Mouse (Mus musculus) limb, embryonic 14.5 days (tissue): ENCODE data around the gene Rgma. TPM values are rescaled to one million over a fixed set of nuclear protein-coding genes. Genes with fewer than 3 reads are reported as not detected.

ENCODE experiments used
- ATAC-seq: fragments of 200-750 bp; cut with Nextera tagmentation; 2 replicates; pipeline ENCODE4 v1.8.0; 2017; ENCODE audit warnings: low read depth, moderate number of reproducible peaks, moderate TSS enrichment; ENCODE audit not compliant: low FRiP score
- DNase-seq: peaks from one replicate; pipeline ENCODE4 v3.0.0-alpha.2; 2015; ENCODE audit warnings: low spot score
- H3K27ac ChIP-seq: fragments of 300-500 bp; sonication (generic); replicated peaks from 2 replicates; pipeline ENCODE4 v1.5.1; 2014; ENCODE audit warnings: low read depth, mild to moderate bottlenecking, low read length, moderate library complexity, mixed read lengths
- H3K27me3 ChIP-seq: fragments of 300-500 bp; sonication (generic); 2 replicates; pipeline ENCODE4 v1.6.1; 2014; ENCODE audit warnings: low read length, mixed read lengths; ENCODE audit not compliant: control insufficient read depth, insufficient read depth
- H3K36me3 ChIP-seq: fragments of 300-500 bp; sonication (generic); 2 replicates; pipeline ENCODE4 v1.6.1; 2014; ENCODE audit warnings: mild to moderate bottlenecking, low read length, moderate library complexity, mixed read lengths; ENCODE audit not compliant: control insufficient read depth, insufficient read depth
- H3K4me1 ChIP-seq: fragments of 300-500 bp; sonication (generic); 2 replicates; pipeline ENCODE4 v1.6.1; 2014; ENCODE audit warnings: antibody characterized with exemption, low read length, mixed read lengths; ENCODE audit not compliant: control insufficient read depth, insufficient read depth
- H3K4me2 ChIP-seq: fragments of 300-500 bp; sonication (generic); replicated peaks from 2 replicates; pipeline ENCODE4 v1.6.1; 2014; ENCODE audit warnings: low read depth, mild to moderate bottlenecking, low read length, moderate library complexity; ENCODE audit not compliant: severe bottlenecking
- H3K4me3 ChIP-seq: fragments of 300-500 bp; sonication (generic); replicated peaks from 2 replicates; pipeline ENCODE4 v1.5.1; 2014; ENCODE audit warnings: low read length
- H3K9ac ChIP-seq: fragments of 300-500 bp; sonication (generic); 2 replicates; pipeline ENCODE4 v1.6.1; 2014; ENCODE audit warnings: mild to moderate bottlenecking, low read depth, low read length, moderate library complexity; ENCODE audit not compliant: severe bottlenecking
- H3K9me3 ChIP-seq: fragments of 300-500 bp; sonication (generic); 2 replicates; pipeline ENCODE4 v1.6.1; 2016; ENCODE audit warnings: low read length; ENCODE audit not compliant: control insufficient read depth
- POLR2A ChIP-seq: fragments of 200-500 bp; IDR thresholded peaks from 2 replicates; pipeline ENCODE4 v1.8.0; 2012; ENCODE audit warnings: inconsistent platforms, mild to moderate bottlenecking, moderate library complexity, borderline replicate concordance; ENCODE audit not compliant: insufficient read depth, insufficient read length; ENCODE audit errors: extremely low read depth
- WGBS: fragments of 180-500 bp; shearing (Covaris S2); extraction: QIAGEN DNeasy Blood & Tissue Kit; methylation state at CpG from one replicate; pipeline ENCODE4 v1.1.7; 2014; 5-methylcytosine and 5-hydroxymethylcytosine counted together
- polyA plus RNA-seq, 2 experiments: library from polyadenylated mRNA; depleted of rRNA in 1 of 2; stranded (reverse) in 1 of 2; unstranded in 1 of 2; fragments of >200 nt; fragmentation: Nextera tagmentation in 1 of 2; extraction: Ambion mirVana in 1 of 2; gene quantifications; 2 replicates each; pipeline versions ENCODE4 v1.2.1 to v1.2.3; 2012 to 2014

The Rgma gene
- polyA plus RNA-seq, 2 experiments: 23.5 to 49.1 TPM

- H3K4me3 ChIP-seq: no peak overlapping the region
- H3K4me2 ChIP-seq: no peak overlapping the region
- ATAC-seq (no peak), DNase-seq (no peak)
- H3K27me3 ChIP-seq: no peaks in the 10 kb centered on the region
- no peaks in the 10 kb centered on the region for H3K9me3 ChIP-seq
- WGBS: 98% methylated on average over 3 of the region's 3 CpGs
- no peak for TF ChIP-seq POLR2A
- H3K4me1 ChIP-seq: no peaks in the 10 kb centered on the region
- H3K36me3 ChIP-seq: peaks cover 97% of the 10 kb centered on the region
- no peak overlapping the region for H3K9ac ChIP-seq
- no peak overlapping the region for H3K27ac ChIP-seq
These were observed 77.0 kb downstream of the Rgma start for GRCm38 (mm10) chr7:73452187-73452808.

GRCm38 (mm10) chr7:73454113-73454512 is 78.8 kb downstream of the Rgma start:
- no peaks in the 10 kb centered on the region for H3K9me3 ChIP-seq
- peaks cover 97% of the 10 kb centered on the region for H3K36me3 ChIP-seq
- WGBS: 87% methylated on average over 12 of the region's 12 CpGs
- DNase-seq (no peak), ATAC-seq (no peak)
- H3K9ac ChIP-seq: no peak overlapping the region
- TF ChIP-seq POLR2A: no peak
- H3K4me1 ChIP-seq: no peaks in the 10 kb centered on the region
- no peak overlapping the region for H3K4me2 ChIP-seq
- no peaks in the 10 kb centered on the region for H3K27me3 ChIP-seq
- no peak overlapping the region for H3K27ac ChIP-seq
- H3K4me3 ChIP-seq: no peak overlapping the region

GRCm38 (mm10) chr7:73463546-73463945 is 88.2 kb downstream of the Rgma start:
- WGBS: 94% methylated on average over 2 of the region's 2 CpGs
- no peak for DNase-seq
- H3K4me3 ChIP-seq: no peak overlapping the region
- no peak overlapping the region for H3K9ac ChIP-seq
- no peak for TF ChIP-seq POLR2A
- no peaks in the 10 kb centered on the region for H3K27me3 ChIP-seq
- peaks cover 94% of the 10 kb centered on the region for H3K36me3 ChIP-seq
- no peak for ATAC-seq
- H3K4me2 ChIP-seq: no peak overlapping the region
- no peaks in the 10 kb centered on the region for H3K9me3 ChIP-seq
- H3K4me1 ChIP-seq: no peaks in the 10 kb centered on the region
- H3K27ac ChIP-seq: no peak overlapping the region

GRCm38 (mm10) chr7:73467741-73468140 is 92.4 kb downstream of the Rgma start:
- Histone ChIP-seq H3K4me3 (no peak overlapping the region), H3K9me3 (no peaks in the 10 kb centered on the region), H3K27me3 (no peaks in the 10 kb centered on the region), H3K27ac (no peak overlapping the region), H3K9ac (no peak overlapping the region), H3K36me3 (peaks cover 92% of the 10 kb centered on the region), H3K4me2 (no peak overlapping the region), H3K4me1 (no peaks in the 10 kb centered on the region)
- no peak for ATAC-seq
- no peak for TF ChIP-seq POLR2A
- DNase-seq: no peak
- 95% methylated on average over 3 of the region's 3 CpGs for WGBS

Other genes starting within 250 kb of the Rgma start
- 55.6 and 61.7 TPM in 2 replicates for gene Chd2, start 166.3 kb downstream of the Rgma start, polyA plus RNA-seq (2012; rRNA removed)
- gene Chd2, start 166.3 kb downstream of the Rgma start, polyA plus RNA-seq (2014; fragmentation: Nextera tagmentation; extraction: Ambion mirVana): 56.5 and 65.4 TPM in 2 replicates